Mouse (Mus musculus): ENCODE data around the gene Bcar1. TPM values are rescaled to one million over a fixed set of nuclear protein-coding genes. Genes with fewer than 3 reads are reported as not detected.
A peak's percentile ranks its signal among the peaks of the same experiment; 100 is the strongest.

The Bcar1 gene
- total and polyA plus RNA-seq, 2 experiments from 2014 or later, result 48.8 to 100 TPM

GRCm38 (mm10) chr8:111735335-111735761, 8.3 kb downstream of the Bcar1 start:
- 67% methylated on average over 8 of the region's 8 CpGs for WGBS
- ATAC-seq (no peak), DNase-seq (ENCODE audit: low spot score) (no peak)
- TF ChIP-seq CTCF (IDR thresholded peaks at IDR 0.05; ENCODE audit: low read depth), result no peak; the same call in 1 of the 2 replicates
- Histone ChIP-seq H3K4me2 (ENCODE audit: low read depth, low read length) (no peak overlapping the region), H3K27me3 (ENCODE audit: insufficient read depth, low read length) (no peaks in the 10 kb centered on the region), H3K9ac (replicated peaks; ENCODE audit: low read length) (0 out of 2 replicates have a peak overlapping the region, but pooled peaks have one; percentile 21), H3K9me3 (ENCODE audit: low read length) (no peaks in the 10 kb centered on the region), H3K36me3 (ENCODE audit: insufficient read depth, low read length) (no peaks in the 10 kb centered on the region), H3K27ac (peak overlapping the region; percentile 62; the same call in 1 of the 2 replicates), H3K4me1 (ENCODE audit: insufficient read depth, low read length) (peaks cover 61% of the 10 kb centered on the region), H3K4me3 (ENCODE audit: low read length) (no peak overlapping the region)

- peaks cover 60% of the 10 kb centered on the region for H3K4me1 ChIP-seq (ENCODE audit: insufficient read depth, low read length)
- no peaks in the 10 kb centered on the region for H3K9me3 ChIP-seq (ENCODE audit: low read length)
- 47% methylated on average over 6 of the region's 6 CpGs for whole genome bisulfite sequencing
- no peak overlapping the region for H3K4me2 ChIP-seq (ENCODE audit: low read depth, low read length)
- no peak overlapping the region; the same call in 1 of the 2 replicates for H3K9ac ChIP-seq (replicated peaks; ENCODE audit: low read length)
- DNase-seq (ENCODE audit: low spot score), result no peak
- H3K4me3 ChIP-seq (ENCODE audit: low read length), result no peak overlapping the region
- no peaks in the 10 kb centered on the region for H3K27me3 ChIP-seq (ENCODE audit: insufficient read depth, low read length)
- ATAC-seq, result no peak
- TF ChIP-seq CTCF (IDR thresholded peaks at IDR 0.05; ENCODE audit: low read depth), result no peak
- peak overlapping the region; percentile 62; the same call in 1 of the 2 replicates for H3K27ac ChIP-seq
- H3K36me3 ChIP-seq (ENCODE audit: insufficient read depth, low read length), result no peaks in the 10 kb centered on the region
Observed at GRCm38 (mm10) chr8:111734244-111734960, 9.2 kb downstream of the Bcar1 start.

- WGBS, result 16% methylated on average over 5 of the region's 5 CpGs
- no peak for ATAC-seq
- no peaks in the 10 kb centered on the region for H3K9me3 ChIP-seq (ENCODE audit: low read length)
- H3K27me3 ChIP-seq (ENCODE audit: insufficient read depth, low read length), result no peaks in the 10 kb centered on the region
- H3K4me2 ChIP-seq (ENCODE audit: low read depth, low read length), result no peak overlapping the region
- H3K9ac ChIP-seq (replicated peaks; ENCODE audit: low read length), result no peak overlapping the region; the same call in 1 of the 2 replicates
- no peak overlapping the region for H3K4me3 ChIP-seq (ENCODE audit: low read length)
- no peak for TF ChIP-seq CTCF (IDR thresholded peaks at IDR 0.05; ENCODE audit: low read depth)
- no peaks in the 10 kb centered on the region for H3K36me3 ChIP-seq (ENCODE audit: insufficient read depth, low read length)
- H3K4me1 ChIP-seq (ENCODE audit: insufficient read depth, low read length), result peaks cover 59% of the 10 kb centered on the region
- no peak for DNase-seq (ENCODE audit: low spot score)
- H3K27ac ChIP-seq, result peak overlapping the region; percentile 86; the same call in 1 of the 2 replicates
Observed at GRCm38 (mm10) chr8:111733581-111734243, 9.9 kb downstream of the Bcar1 start.

- H3K4me1 ChIP-seq (ENCODE audit: insufficient read depth, low read length), result peaks cover 59% of the 10 kb centered on the region
- no peaks in the 10 kb centered on the region for H3K36me3 ChIP-seq (ENCODE audit: insufficient read depth, low read length)
- no peak for TF ChIP-seq CTCF (IDR thresholded peaks at IDR 0.05; ENCODE audit: low read depth)
- 22% methylated on average over 10 of the region's 10 CpGs for WGBS
- no peaks in the 10 kb centered on the region for H3K9me3 ChIP-seq (ENCODE audit: low read length)
- peak overlapping the region; percentile 86 for H3K27ac ChIP-seq
- H3K4me3 ChIP-seq (ENCODE audit: low read length), result peak overlapping the region; percentile 74
- no peak for ATAC-seq
- H3K4me2 ChIP-seq (ENCODE audit: low read depth, low read length), result peak overlapping the region; percentile 82
- H3K9ac ChIP-seq (replicated peaks; ENCODE audit: low read length), result peak overlapping the region; percentile 85
- H3K27me3 ChIP-seq (ENCODE audit: insufficient read depth, low read length), result no peaks in the 10 kb centered on the region
- peak; percentile 21 for DNase-seq (ENCODE audit: low spot score)
Observed at GRCm38 (mm10) chr8:111732406-111733085, 11.1 kb downstream of the Bcar1 start.

- peaks cover 57% of the 10 kb centered on the region for H3K4me1 ChIP-seq (ENCODE audit: insufficient read depth, low read length)
Observed at GRCm38 (mm10) chr8:111732004-111732403, 11.6 kb downstream of the Bcar1 start.

GRCm38 (mm10) chr8:111731231-111731977, 12.2 kb downstream of the Bcar1 start:
- Histone ChIP-seq H3K4me1 (ENCODE audit: insufficient read depth, low read length) (peaks cover 53% of the 10 kb centered on the region), H3K36me3 (ENCODE audit: insufficient read depth, low read length) (no peaks in the 10 kb centered on the region), H3K27me3 (ENCODE audit: insufficient read depth, low read length) (no peaks in the 10 kb centered on the region), H3K4me3 (ENCODE audit: low read length) (peak overlapping the region; percentile 74), H3K9me3 (ENCODE audit: low read length) (no peaks in the 10 kb centered on the region), H3K9ac (replicated peaks; ENCODE audit: low read length) (peak overlapping the region; percentile 85), H3K27ac (peak overlapping the region; percentile 86), H3K4me2 (ENCODE audit: low read depth, low read length) (peak overlapping the region; percentile 82)
- under 1% methylated on average over 38 of the region's 39 CpGs for WGBS
- DNase-seq (ENCODE audit: low spot score), result no peak
- no peak for TF ChIP-seq CTCF (IDR thresholded peaks at IDR 0.05; ENCODE audit: low read depth)
- peak; percentile 64 for ATAC-seq

More at GRCm38 (mm10) chr8:111732004-111732403, 11.6 kb downstream of the Bcar1 start:
- no peaks in the 10 kb centered on the region for H3K27me3 ChIP-seq (ENCODE audit: insufficient read depth, low read length)
- peak overlapping the region; percentile 74 for H3K4me3 ChIP-seq (ENCODE audit: low read length)
- H3K9me3 ChIP-seq (ENCODE audit: low read length), result no peaks in the 10 kb centered on the region
- no peak for TF ChIP-seq CTCF (IDR thresholded peaks at IDR 0.05; ENCODE audit: low read depth)
- WGBS, result 0% methylated on average over 32 of the region's 41 CpGs
- peak overlapping the region; percentile 82 for H3K4me2 ChIP-seq (ENCODE audit: low read depth, low read length)
- peak overlapping the region; percentile 86 for H3K27ac ChIP-seq
- H3K36me3 ChIP-seq (ENCODE audit: insufficient read depth, low read length), result no peaks in the 10 kb centered on the region
- DNase-seq (ENCODE audit: low spot score) (peak; percentile 97), ATAC-seq (peak; percentile 96)
- peak overlapping the region; percentile 85 for H3K9ac ChIP-seq (replicated peaks; ENCODE audit: low read length)

Data from hindbrain, postnatal 0 days (tissue).